Mouse (Mus musculus) MEL (cell line): ENCODE results near the gene Dennd1a. TPM values are rescaled to one million over a fixed set of nuclear protein-coding genes. Genes with fewer than 3 reads are reported as not detected.

Experiments used
- DNase-seq: peaks from one replicate; pipeline ENCODE4 v3.0.0; 2011; ENCODE audit warnings: low read depth, low spot score
- H3K27ac ChIP-seq: 2 replicates; pipeline ENCODE4 v1.5.1; 2012; ENCODE audit warnings: low read depth, mild to moderate bottlenecking, control low read depth, low read length, moderate library complexity; ENCODE audit not compliant: control insufficient read depth
- H3K27me3 ChIP-seq, 2 experiments: fragments of 150-350 bp in 1 of 2; sonication (generic) in 1 of 2; 2 replicates each; pipeline ENCODE4 v1.6.1; 2012; ENCODE audit warnings: low read length in 2 of 2, mild to moderate bottlenecking in 2 of 2, improper control_type of control experiment in 1 of 2, moderate library complexity in 1 of 2; ENCODE audit not compliant: insufficient read depth in 2 of 2, control insufficient read depth in 1 of 2
- H3K36me3 ChIP-seq, 2 experiments: 2 replicates each; pipeline ENCODE4 v1.6.1; 2012 to 2014; ENCODE audit warnings: low read length in 2 of 2, improper control_type of control experiment in 1 of 2, inconsistent platforms in 1 of 2, mild to moderate bottlenecking in 1 of 2; ENCODE audit not compliant: insufficient read depth in 2 of 2, control insufficient read depth in 1 of 2
- H3K4me1 ChIP-seq, 2 experiments: fragments of 150-350 bp in 1 of 2; sonication (generic) in 1 of 2; 2 replicates each; pipeline ENCODE4 v1.6.1; 2012; ENCODE audit warnings: low read length in 2 of 2, improper control_type of control experiment in 1 of 2, mild to moderate bottlenecking in 1 of 2; ENCODE audit not compliant: insufficient read depth in 2 of 2, control insufficient read depth in 1 of 2
- H3K4me3 ChIP-seq, 2 experiments: fragments of 150-350 bp in 1 of 2; sonication (generic) in 1 of 2; 2 replicates each; pipeline ENCODE4 v1.5.1; 2012; ENCODE audit warnings: low read depth in 2 of 2, low read length in 2 of 2, mild to moderate bottlenecking in 2 of 2, moderate library complexity in 2 of 2, control low read depth in 1 of 2, improper control_type of control experiment in 1 of 2; ENCODE audit not compliant: control insufficient read depth in 1 of 2, insufficient read depth in 1 of 2
- H3K79me2 ChIP-seq: 2 replicates; pipeline ENCODE4 v1.6.1; 2012; ENCODE audit warnings: mild to moderate bottlenecking, low read length, moderate library complexity; ENCODE audit not compliant: control insufficient read depth, poor library complexity, insufficient read depth
- H3K9ac ChIP-seq: 2 replicates; pipeline ENCODE4 v1.6.1; 2012; ENCODE audit warnings: low read depth, mild to moderate bottlenecking, control low read depth, low read length, moderate library complexity; ENCODE audit not compliant: control insufficient read depth, poor library complexity, severe bottlenecking
- H3K9me3 ChIP-seq: fragments of 150-350 bp; sonication (generic); replicated peaks from 2 replicates; pipeline ENCODE4 v1.6.1; 2012; ENCODE audit warnings: mild to moderate bottlenecking, low read length, improper control_type of control experiment, moderate library complexity; ENCODE audit not compliant: insufficient read depth
- CHD1 ChIP-seq: IDR thresholded peaks from 2 replicates; pipeline ENCODE4 v1.6.1; 2012; ENCODE audit warnings: low read depth, mild to moderate bottlenecking, inconsistent platforms, low read length, improper control_type of control experiment
- CHD2 ChIP-seq: IDR thresholded peaks from 2 replicates; pipeline ENCODE4 v1.6.1; 2011; ENCODE audit warnings: low read length, improper control_type of control experiment
- ELF1 ChIP-seq: IDR thresholded peaks from 2 replicates; pipeline ENCODE4 v1.6.1; 2014; ENCODE audit warnings: low read depth, mild to moderate bottlenecking, inconsistent platforms, low read length, improper control_type of control experiment, moderate library complexity
- EP300 ChIP-seq, 2 experiments: IDR thresholded peaks; 2 replicates each; pipeline ENCODE4 v1.6.1; 2011; ENCODE audit warnings: improper control_type of control experiment in 2 of 2, low read length in 2 of 2, low read depth in 1 of 2, mild to moderate bottlenecking in 1 of 2
- ETS1 ChIP-seq: IDR thresholded peaks from 2 replicates; pipeline ENCODE4 v1.6.1; 2012; ENCODE audit warnings: low read depth, mild to moderate bottlenecking, inconsistent platforms, low read length, improper control_type of control experiment, moderate library complexity
- HCFC1 ChIP-seq: IDR thresholded peaks from 2 replicates; pipeline ENCODE4 v1.6.1; 2012; ENCODE audit warnings: low read depth, mild to moderate bottlenecking, inconsistent platforms, low read length, improper control_type of control experiment, moderate library complexity
- KAT2A ChIP-seq: conservative IDR thresholded peaks from 2 replicates; pipeline ENCODE4 v1.6.1; 2012; ENCODE audit warnings: low read depth, low read length, improper control_type of control experiment, inconsistent platforms
- MAFK ChIP-seq: IDR thresholded peaks from 2 replicates; pipeline ENCODE4 v1.6.1; 2011; ENCODE audit warnings: low read depth, mild to moderate bottlenecking, low read length, improper control_type of control experiment, borderline replicate concordance
- MAX ChIP-seq: IDR thresholded peaks from 2 replicates; pipeline ENCODE4 v1.6.1; 2011; ENCODE audit warnings: low read length, improper control_type of control experiment
- NELFE ChIP-seq: IDR thresholded peaks from 2 replicates; pipeline ENCODE4 v1.6.1; 2011; ENCODE audit warnings: low read depth, low read length, improper control_type of control experiment
- NRF1 ChIP-seq: IDR thresholded peaks from 2 replicates; pipeline ENCODE4 v1.6.1; 2014; ENCODE audit warnings: low read depth, mild to moderate bottlenecking, inconsistent platforms, low read length, improper control_type of control experiment, moderate library complexity; ENCODE audit not compliant: poor library complexity, insufficient read depth, severe bottlenecking
- POLR2A ChIP-seq, 2 experiments: IDR thresholded peaks; 2 replicates each; pipeline ENCODE4 v1.6.1; 2011 to 2012; ENCODE audit warnings: low read length in 2 of 2, mild to moderate bottlenecking in 2 of 2, control low read depth in 1 of 2, improper control_type of control experiment in 1 of 2, low read depth in 1 of 2, moderate library complexity in 1 of 2; ENCODE audit not compliant: control insufficient read depth in 1 of 2, insufficient read depth in 1 of 2, poor library complexity in 1 of 2
- POLR2AphosphoS2 ChIP-seq: IDR thresholded peaks from 2 replicates; pipeline ENCODE4 v1.6.1; 2011; ENCODE audit warnings: low read length, improper control_type of control experiment
- RCOR1 ChIP-seq: IDR thresholded peaks from 2 replicates; pipeline ENCODE4 v1.6.1; 2012; ENCODE audit warnings: low read depth, mild to moderate bottlenecking, inconsistent platforms, low read length, improper control_type of control experiment
- TAL1 ChIP-seq: IDR thresholded peaks from 2 replicates; pipeline ENCODE4 v1.6.1; 2012; ENCODE audit warnings: mild to moderate bottlenecking, inconsistent platforms, low read length, moderate library complexity, mixed read lengths
- TCF12 ChIP-seq: IDR thresholded peaks from 2 replicates; pipeline ENCODE4 v1.6.1; 2014; ENCODE audit warnings: low read depth, mild to moderate bottlenecking, inconsistent platforms, low read length, improper control_type of control experiment, moderate library complexity
- USF2 ChIP-seq, 2 experiments: IDR thresholded peaks; 2 replicates each; pipeline ENCODE4 v1.6.1; 2011 to 2012; ENCODE audit warnings: improper control_type of control experiment in 2 of 2, low read length in 2 of 2, borderline replicate concordance in 1 of 2, inconsistent platforms in 1 of 2, low read depth in 1 of 2, mild to moderate bottlenecking in 1 of 2; ENCODE audit not compliant: insufficient read depth in 1 of 2
- ZC3H11A ChIP-seq: IDR thresholded peaks from 2 replicates; pipeline ENCODE4 v1.6.1; 2012; ENCODE audit warnings: low read depth, mild to moderate bottlenecking, inconsistent platforms, low read length, improper control_type of control experiment
- ZKSCAN1 ChIP-seq: IDR thresholded peaks from 2 replicates; pipeline ENCODE4 v1.6.1; 2012; ENCODE audit warnings: low read depth, mild to moderate bottlenecking, inconsistent platforms, low read length, improper control_type of control experiment, moderate library complexity
- ZMIZ1 ChIP-seq: IDR thresholded peaks from 2 replicates; pipeline ENCODE4 v1.6.1; 2012; ENCODE audit warnings: low read depth, mild to moderate bottlenecking, inconsistent platforms, low read length, improper control_type of control experiment, moderate library complexity
- polyA plus RNA-seq, 2 experiments: library from polyadenylated mRNA; stranded (reverse) in 1 of 2; unstranded in 1 of 2; fragments of >175 nt in 1 of 2; fragments of >200 nt in 1 of 2; gene quantifications; 2 replicates each; pipeline versions ENCODE4 v1.2.1 to v1.2.4; 2012; ENCODE audit warnings: low replicate concordance in 2 of 2, low read depth in 1 of 2; ENCODE audit not compliant: insufficient read length in 2 of 2, insufficient read depth in 1 of 2, missing spikeins in 1 of 2
- total RNA-seq: library from RNA; depleted of rRNA; stranded (reverse); fragments of 300-350 nt; gene quantifications from 2 replicates; pipeline ENCODE4 v1.2.3, GENCODE M21; 2012

Gene Dennd1a
- total and polyA plus RNA-seq, 3 experiments = 5.0 to 21.8 TPM; not detected in 1

DNA sequence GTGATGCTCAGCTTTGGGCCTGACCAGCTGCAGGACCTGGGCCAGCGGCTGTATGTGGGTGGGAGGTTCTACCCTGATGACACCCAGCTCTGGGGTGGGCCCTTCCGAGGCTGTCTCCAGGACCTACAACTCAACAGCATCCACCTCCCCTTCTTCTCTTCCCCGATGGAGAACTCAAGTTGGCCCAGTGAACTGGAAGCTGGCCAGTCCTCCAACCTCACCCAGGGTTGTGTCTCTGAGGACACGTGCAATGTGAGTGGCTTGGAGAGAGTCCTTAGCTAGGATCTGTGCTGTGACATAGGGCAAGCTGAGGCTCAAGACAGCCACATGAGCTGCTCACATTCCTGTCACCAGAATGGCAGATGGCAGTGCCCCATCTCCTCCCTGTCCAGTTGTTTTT lies 495.9 kb downstream of the Dennd1a start:
- no peak for DNase-seq
- H3K4me3 ChIP-seq = no peak overlapping the region
- no peaks in the 10 kb centered on the region for H3K9me3 ChIP-seq
- H3K79me2 ChIP-seq = no peaks in the 10 kb centered on the region
- no peaks in the 10 kb centered on the region for H3K36me3 ChIP-seq
- H3K27me3 ChIP-seq = no peaks in the 10 kb centered on the region
- TF ChIP-seq CHD1 = no peak
- TF ChIP-seq RCOR1 = no peak
- no peak for TF ChIP-seq NRF1
- no peak for TF ChIP-seq CHD2
- no peak for TF ChIP-seq MAX
- no peak for TF ChIP-seq POLR2A (IDR thresholded peaks at IDR 0.05; ENCODE audit: control insufficient read depth in 1 of 2, insufficient read depth in 1 of 2, low read depth in 1 of 2, low read length in 2 of 2, poor library complexity in 1 of 2)
- no peaks in the 10 kb centered on the region for H3K4me1 ChIP-seq
- no peak overlapping the region for H3K27ac ChIP-seq
- H3K9ac ChIP-seq = no peak overlapping the region

DNA sequence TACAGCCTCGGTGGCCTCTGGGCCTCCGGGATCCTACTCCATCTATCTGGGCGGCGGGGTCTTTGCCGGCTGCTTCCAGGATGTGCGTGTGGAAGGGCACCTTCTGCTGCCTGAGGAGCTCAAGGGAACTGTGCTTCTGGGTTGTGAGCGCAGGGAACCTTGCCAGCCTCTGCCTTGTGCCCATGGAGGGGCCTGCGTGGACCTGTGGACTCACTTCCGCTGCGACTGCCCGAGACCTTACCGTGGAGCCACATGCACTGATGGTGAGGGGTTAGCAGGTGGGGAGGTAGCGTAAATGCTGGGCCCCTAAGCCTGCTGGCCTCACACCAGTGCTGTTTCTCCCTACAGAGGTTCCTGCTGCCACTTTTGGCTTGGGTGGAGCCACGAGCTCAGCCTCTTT lies 496.5 kb downstream of the Dennd1a start:
- Histone ChIP-seq H3K9me3 (no peaks in the 10 kb centered on the region), H3K4me3 (no peak overlapping the region), H3K27ac (no peak overlapping the region), H3K36me3 (no peaks in the 10 kb centered on the region), H3K79me2 (no peaks in the 10 kb centered on the region), H3K27me3 (no peaks in the 10 kb centered on the region)
- no peak for DNase-seq
- TF ChIP-seq NELFE (no peak), ZMIZ1 (no peak), TCF12 (no peak), TAL1 (no peak), USF2 (IDR thresholded peaks at IDR 0.05; ENCODE audit: borderline replicate concordance in 1 of 2, insufficient read depth in 1 of 2, low read depth in 1 of 2, low read length in 2 of 2) (no peak), MAFK (no peak), ZKSCAN1 (no peak), POLR2AphosphoS2 (no peak), KAT2A (no peak), NRF1 (no peak), POLR2A (IDR thresholded peaks at IDR 0.05; ENCODE audit: control insufficient read depth in 1 of 2, insufficient read depth in 1 of 2, low read depth in 1 of 2, low read length in 2 of 2, poor library complexity in 1 of 2) (no peak), ETS1 (no peak), HCFC1 (no peak), ELF1 (no peak), EP300 (IDR thresholded peaks at IDR 0.05; ENCODE audit: low read depth in 1 of 2, low read length in 2 of 2) (no peak), ZC3H11A (no peak)
- TF ChIP-seq, all 39 proteins: peak for 0
- H3K9ac ChIP-seq = no peak overlapping the region
- no peaks in the 10 kb centered on the region for H3K4me1 ChIP-seq
